Mouse (Mus musculus) brain, adult 2 months (tissue): Measurements from ENCODE around the gene Gsg1l.

ENCODE experiments used
- DNase-seq: peaks from one replicate; pipeline ENCODE4 v3.0.0; 2011; ENCODE audit warnings: low read depth, low spot score

Gene Gsg1l

GRCm38 (mm10) chr7:125942365-125943090 lies 139.7 kb downstream of the Gsg1l start:
- no peak for DNase-seq

- peak; percentile 51 for DNase-seq
Observed at GRCm38 (mm10) chr7:125934319-125934718, 147.9 kb downstream of the Gsg1l start.

- DNase-seq = peak; percentile 52
Observed at GRCm38 (mm10) chr7:125933356-125934244, 148.6 kb downstream of the Gsg1l start.

DNA sequence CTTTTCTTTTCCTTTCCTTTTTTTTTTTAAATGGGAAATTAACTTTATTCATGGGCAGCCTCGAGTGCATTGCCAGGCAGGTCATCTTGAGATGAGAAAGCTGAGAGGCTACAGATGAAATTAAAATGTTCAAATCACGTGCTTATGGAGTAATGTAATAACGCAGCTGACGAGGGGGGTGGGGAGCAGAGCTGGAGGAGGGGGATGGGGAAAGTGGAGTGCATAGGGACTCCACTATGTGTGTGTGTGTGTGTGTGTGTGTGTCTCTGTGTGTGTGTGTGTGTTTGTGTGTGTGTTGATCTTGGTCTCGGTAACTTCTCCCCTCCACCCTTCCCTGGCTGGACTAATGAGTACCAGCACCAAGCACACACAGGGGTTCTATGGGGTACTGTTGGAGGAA lies 150.6 kb downstream of the Gsg1l start:
- no peak for DNase-seq

DNA sequence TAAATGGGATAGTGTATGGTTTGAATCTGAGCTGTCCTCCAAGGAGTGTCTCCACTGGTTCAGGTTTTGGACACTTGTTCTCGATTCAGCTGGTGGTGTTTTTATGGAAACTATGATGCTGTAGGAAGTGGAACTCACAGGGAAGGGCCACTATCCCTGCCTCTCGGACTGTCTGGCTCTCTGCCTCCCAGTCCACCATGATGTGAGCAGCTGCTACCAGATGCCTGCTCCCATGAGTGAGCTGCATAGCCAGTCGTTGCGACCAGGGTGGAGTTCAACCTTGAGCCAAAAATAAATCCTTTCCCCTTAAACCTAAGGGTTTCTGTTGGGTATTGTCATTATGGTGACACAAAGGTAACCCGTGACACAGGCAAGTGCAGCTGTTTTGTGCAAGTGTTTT lies 158.2 kb downstream of the Gsg1l start:
- DNase-seq = no peak

DNA sequence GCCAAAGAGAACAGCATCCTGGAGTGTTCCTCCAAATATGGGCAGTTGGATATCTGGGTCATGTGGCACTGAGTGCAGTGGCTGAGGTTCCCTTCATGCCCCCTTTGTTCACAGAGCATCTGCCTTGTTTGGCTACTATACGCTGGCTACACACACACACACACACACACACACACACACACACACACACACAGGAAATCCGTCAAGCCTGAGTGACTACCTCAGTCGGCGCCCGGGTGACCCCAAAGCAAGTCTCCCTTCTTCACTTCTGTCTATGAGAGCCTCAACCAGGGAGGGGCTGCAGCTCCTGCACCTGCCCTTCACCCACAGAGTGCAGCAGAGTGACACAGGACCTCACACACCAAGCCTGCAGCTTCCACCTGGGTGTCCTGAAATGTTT lies 161.4 kb downstream of the Gsg1l start:
- no peak for DNase-seq

GRCm38 (mm10) chr7:125900386-125901161 lies 181.6 kb downstream of the Gsg1l start:
- peak; percentile 70 for DNase-seq

DNA sequence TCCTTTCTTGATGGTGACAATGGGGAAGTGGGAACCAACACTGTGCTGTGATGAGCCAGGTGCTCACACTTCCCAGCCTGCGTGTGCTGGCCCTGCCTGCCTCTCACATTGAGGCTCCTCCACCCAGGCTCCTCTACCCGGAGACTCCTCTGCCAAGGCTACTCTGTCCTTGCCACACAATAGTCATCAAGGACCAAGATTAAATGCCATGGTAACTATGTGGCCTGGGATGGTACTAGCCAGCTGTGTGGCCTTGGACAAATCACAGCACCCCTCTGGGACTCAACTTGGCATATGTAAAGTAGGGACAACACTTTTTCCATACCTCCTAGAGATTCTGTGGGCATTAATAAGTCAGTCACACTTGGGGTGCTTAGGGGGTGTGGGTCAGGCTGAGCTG lies 182.3 kb downstream of the Gsg1l start:
- DNase-seq = no peak

- peak; percentile 95 for DNase-seq
Observed at GRCm38 (mm10) chr7:125899036-125899435, 183.2 kb downstream of the Gsg1l start.

- peak; percentile 60 for DNase-seq
Observed at GRCm38 (mm10) chr7:125897059-125897458, 185.2 kb downstream of the Gsg1l start.

- no peak for DNase-seq
Observed at GRCm38 (mm10) chr7:125893621-125894020, 188.6 kb downstream of the Gsg1l start.

DNA sequence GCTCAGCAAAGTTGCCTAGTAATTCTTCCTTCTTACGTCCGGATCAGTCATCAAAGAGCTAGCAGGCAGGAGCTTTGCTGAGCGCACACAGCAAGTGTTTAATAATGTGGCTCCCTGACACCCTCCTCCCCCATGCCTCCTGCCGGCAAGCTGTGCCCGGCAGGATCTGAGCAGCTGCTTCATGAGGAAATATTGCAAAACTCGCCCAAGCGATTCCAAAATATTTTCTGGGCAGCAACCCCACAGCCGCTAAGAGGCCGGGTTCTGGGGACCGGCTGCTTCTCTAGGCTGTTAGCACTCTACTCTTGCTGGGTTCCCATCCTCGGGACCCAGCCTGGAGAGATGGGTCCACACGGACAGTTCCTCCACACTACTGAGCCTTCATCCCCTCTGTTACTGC lies 193.8 kb downstream of the Gsg1l start:
- DNase-seq = peak; percentile 90

- peak; percentile 60 for DNase-seq
Observed at GRCm38 (mm10) chr7:125887761-125888160, 194.4 kb downstream of the Gsg1l start.

GRCm38 (mm10) chr7:125887124-125887523 lies 195.1 kb downstream of the Gsg1l start:
- DNase-seq = no peak

DNA sequence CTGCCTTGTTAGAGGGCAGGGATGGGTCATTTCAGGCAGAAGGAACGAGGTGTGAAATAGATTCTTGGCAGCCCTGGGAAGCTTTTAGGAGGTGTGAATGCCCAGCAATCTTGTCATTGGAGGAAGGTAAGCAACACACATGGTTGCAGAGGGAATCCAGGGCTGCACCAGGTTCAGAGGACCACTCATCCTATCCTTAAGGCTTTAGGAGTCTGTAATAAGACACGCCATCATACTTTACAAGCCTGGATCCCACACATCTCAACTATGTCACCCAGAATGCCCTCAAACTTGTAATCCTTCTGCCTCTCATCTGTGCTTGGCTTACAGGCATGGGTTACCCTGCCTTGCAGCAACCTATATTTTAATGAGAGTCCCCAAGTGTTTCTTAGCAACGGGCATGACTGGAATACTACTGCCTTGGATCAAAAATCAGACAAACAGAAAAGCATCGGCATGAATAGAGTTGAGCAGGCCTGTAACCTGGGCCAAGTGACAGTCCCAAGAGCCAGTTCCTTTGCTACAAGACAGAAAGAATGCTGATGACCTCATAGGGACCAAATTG lies 196.0 kb downstream of the Gsg1l start:
- DNase-seq = no peak

- no peak for DNase-seq
Observed at GRCm38 (mm10) chr7:125883232-125883631, 199.0 kb downstream of the Gsg1l start.

GRCm38 (mm10) chr7:125878040-125878439 lies 204.2 kb downstream of the Gsg1l start:
- DNase-seq = peak; percentile 25

GRCm38 (mm10) chr7:125873971-125874495 lies 208.2 kb downstream of the Gsg1l start:
- no peak for DNase-seq

DNA sequence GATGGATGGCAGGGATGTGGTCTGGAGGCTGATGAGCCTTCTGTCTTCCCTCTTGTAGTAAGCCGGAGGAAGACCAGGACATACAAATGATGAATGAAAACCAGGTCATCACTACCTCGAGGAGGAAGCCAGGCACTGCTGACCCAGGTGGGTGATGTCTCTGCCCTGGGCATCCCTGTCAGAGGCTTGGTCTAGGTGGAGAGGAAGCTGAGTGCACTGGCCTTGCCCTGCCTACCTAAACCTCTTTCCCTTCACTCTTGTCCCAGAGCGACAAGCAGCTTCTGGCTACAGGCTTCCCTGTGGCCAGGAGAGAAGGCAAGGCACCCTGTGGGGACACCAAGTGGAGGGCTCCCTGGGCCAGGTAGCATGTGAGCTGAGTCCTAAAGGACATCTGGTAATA lies 209.3 kb downstream of the Gsg1l start:
- no peak for DNase-seq

GRCm38 (mm10) chr7:125872202-125872580 lies 210.0 kb downstream of the Gsg1l start:
- DNase-seq = peak; percentile 36

DNA sequence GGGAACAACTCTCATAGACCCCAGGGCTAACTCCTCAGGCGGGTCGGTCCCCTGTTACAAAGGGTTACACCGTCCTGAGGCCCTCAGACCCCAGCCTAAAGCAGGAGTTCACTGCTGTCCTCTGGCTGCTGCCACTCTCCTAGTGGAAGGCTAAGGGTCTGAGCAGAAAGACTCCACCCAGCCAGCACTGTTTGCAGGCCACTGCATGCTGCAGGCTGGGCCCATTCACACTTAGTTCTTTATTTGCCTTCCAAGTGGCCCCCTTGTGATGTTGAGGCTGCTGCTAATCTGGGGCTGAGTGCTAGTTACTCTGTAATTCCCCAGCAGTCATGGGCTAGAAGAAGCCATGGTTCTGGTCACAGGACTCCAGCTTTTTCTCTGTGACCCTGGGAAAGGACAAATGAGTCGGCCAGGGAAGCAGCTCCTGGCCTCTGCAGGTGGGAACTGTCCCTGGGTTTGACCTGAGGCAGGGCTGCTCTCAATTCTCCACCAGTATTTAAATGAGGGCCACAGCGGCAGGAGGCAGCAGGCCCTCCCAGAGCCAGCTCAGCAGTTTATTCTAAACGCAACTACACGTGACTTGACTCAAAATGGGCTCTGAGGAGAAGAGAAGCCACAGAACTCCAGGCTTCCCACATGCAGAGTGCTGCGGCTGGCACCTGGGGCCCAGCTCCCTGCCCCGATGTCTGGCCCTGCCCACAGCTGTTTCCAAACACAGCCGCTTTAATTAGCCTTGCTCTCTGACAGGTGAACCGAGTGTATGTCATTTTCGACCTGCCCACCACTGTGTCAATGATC lies 210.6 kb downstream of the Gsg1l start:
- DNase-seq = peak; percentile 62
